Mouse (Mus musculus) hindbrain, embryonic 10.5 days (tissue): Measurements from ENCODE around the gene Ccdc86. TPM values are rescaled to one million over a fixed set of nuclear protein-coding genes. Genes with fewer than 3 reads are reported as not detected.
A peak's percentile ranks its signal among the peaks of the same experiment; 100 is the strongest.

Source experiments
- DNase-seq: peaks from one replicate; pipeline ENCODE4 v3.0.0-alpha.2; 2017; ENCODE audit warnings: low spot score
- H3K27ac ChIP-seq: fragments of 300-500 bp; sonication (generic); 2 replicates; pipeline ENCODE4 v1.5.1; 2016; ENCODE audit warnings: mild to moderate bottlenecking, moderate library complexity
- H3K27me3 ChIP-seq: fragments of 300-500 bp; sonication (generic); 2 replicates; pipeline ENCODE4 v1.6.1; 2016; ENCODE audit warnings: mild to moderate bottlenecking; ENCODE audit not compliant: poor library complexity, insufficient read depth, severe bottlenecking
- H3K36me3 ChIP-seq: fragments of 300-500 bp; sonication (generic); 2 replicates; pipeline ENCODE4 v1.6.1; 2016; ENCODE audit warnings: mild to moderate bottlenecking, moderate library complexity
- H3K4me1 ChIP-seq: fragments of 300-500 bp; sonication (generic); replicated peaks from 2 replicates; pipeline ENCODE4 v1.6.1; 2016; ENCODE audit warnings: mild to moderate bottlenecking
- H3K4me3 ChIP-seq: fragments of 300-500 bp; sonication (generic); 2 replicates; pipeline ENCODE4 v1.5.1; 2016; ENCODE audit warnings: mild to moderate bottlenecking, moderate library complexity
- H3K9me3 ChIP-seq: fragments of 300-500 bp; sonication (generic); 2 replicates; pipeline ENCODE4 v1.6.1; 2016; ENCODE audit warnings: mild to moderate bottlenecking, moderate library complexity
- WGBS: fragments of 180-500 bp; shearing (Covaris S2); methylation state at CpG from one replicate; pipeline ENCODE4 v1.1.7; 2016; 5-methylcytosine and 5-hydroxymethylcytosine counted together
- polyA plus RNA-seq: library from polyadenylated mRNA; unstranded; fragments of >200 nt; fragmentation: Nextera tagmentation; extraction: Ambion mirVana; gene quantifications from 2 replicates; pipeline ENCODE4 v1.2.1, GENCODE M21; 2016

Gene Ccdc86
- 31.7 and 38.5 TPM in 2 replicates for polyA plus RNA-seq

- H3K4me1 ChIP-seq: peaks cover 44% of the 10 kb centered on the region
- H3K27me3 ChIP-seq: no peaks in the 10 kb centered on the region
- under 1% methylated on average over 30 of the region's 30 CpGs for WGBS
- DNase-seq: peak; percentile 98
- peak within 1 kb of the TSS; percentile 98 for H3K4me3 ChIP-seq
- peaks cover 29% of the 10 kb centered on the region for H3K36me3 ChIP-seq
- H3K27ac ChIP-seq: peak within 1 kb of the TSS; percentile 82
- H3K9me3 ChIP-seq: no peaks in the 10 kb centered on the region
Measured at GRCm38 (mm10) chr19:10949112-10949511, at the start of gene Ccdc86. Ccdc86 (minus strand) TSS chr19:10949266.

DNA sequence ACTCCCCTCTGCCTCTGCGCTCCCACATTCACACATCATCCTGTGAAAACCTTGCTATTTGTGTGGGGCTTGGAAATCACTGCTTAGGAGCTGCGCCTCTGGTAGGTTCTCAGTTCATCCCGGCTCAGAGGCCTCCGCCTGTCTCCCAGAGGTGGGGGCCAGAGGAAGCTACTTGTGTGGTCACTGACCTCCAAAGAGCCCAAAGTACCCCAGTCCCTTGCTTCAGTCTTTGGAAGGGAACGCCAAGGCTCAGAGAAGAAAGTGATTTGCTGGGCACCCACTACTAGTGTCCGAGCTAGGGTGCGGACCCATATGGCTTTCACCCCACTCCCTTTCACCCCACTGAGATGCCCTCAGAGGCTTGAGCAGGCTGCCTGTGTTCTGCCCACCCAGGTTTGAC is 44.1 kb upstream of the Ccdc86 start, which contains the start of gene Ms4a15:
TSS of gene Ms4a15 (minus strand) at position 101 of the 400 bp plus-strand sequence.
- Histone ChIP-seq H3K4me1 (no peaks in the 10 kb centered on the region), H3K4me3 (no peak within 1 kb of the TSS), H3K27ac (no peak within 1 kb of the TSS), H3K36me3 (no peaks in the 10 kb centered on the region), H3K9me3 (no peaks in the 10 kb centered on the region), H3K27me3 (no peaks in the 10 kb centered on the region)
- no peak for DNase-seq
- WGBS: 84% methylated on average over 7 of the region's 7 CpGs

DNA sequence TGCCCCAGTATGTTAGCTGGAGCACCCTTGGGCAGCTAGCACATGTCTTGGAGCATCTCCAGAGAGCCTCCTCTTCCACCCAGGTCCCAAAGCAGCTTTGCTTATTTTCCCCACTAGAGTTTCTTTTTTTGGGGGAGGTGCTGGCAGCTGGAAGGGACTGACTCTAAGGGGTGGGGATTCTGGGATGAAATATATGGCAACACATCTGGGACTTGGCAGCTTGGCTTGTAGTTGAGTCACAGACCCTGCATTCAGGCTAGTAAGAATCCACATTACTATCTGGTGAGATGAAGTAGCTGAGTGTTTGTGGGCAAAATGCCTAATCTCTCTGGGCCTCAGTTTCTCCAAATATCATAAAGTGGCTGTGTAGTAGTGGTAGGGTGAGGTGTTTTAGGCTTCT is 42.8 kb upstream of the Ccdc86 start:
- Histone ChIP-seq H3K27ac (no peak overlapping the region), H3K36me3 (no peaks in the 10 kb centered on the region), H3K4me1 (no peaks in the 10 kb centered on the region), H3K4me3 (no peak overlapping the region), H3K27me3 (no peaks in the 10 kb centered on the region), H3K9me3 (no peaks in the 10 kb centered on the region)
- no peak for DNase-seq

DNA sequence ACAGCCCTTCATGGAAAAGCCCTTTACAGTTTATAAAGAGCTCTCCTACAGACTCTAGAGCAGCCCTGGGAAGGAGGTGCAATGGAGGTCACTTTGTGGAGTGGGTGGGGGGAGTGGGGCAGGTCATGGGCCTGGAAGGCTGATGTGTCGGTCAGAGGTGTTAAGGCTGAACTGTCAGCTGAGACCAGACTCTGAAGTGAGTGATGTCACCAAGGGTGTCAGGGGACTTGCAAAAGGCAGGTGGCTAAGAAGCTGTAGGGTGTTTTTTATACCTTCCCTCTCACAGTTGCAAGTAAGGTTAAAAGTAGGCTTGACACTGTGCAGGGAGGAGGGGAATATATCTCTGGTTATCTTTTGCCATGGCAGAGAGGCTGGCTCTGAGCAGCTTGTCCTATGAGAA is 41.7 kb upstream of the Ccdc86 start:
- no peaks in the 10 kb centered on the region for H3K27me3 ChIP-seq
- no peak overlapping the region for H3K4me3 ChIP-seq
- no peak for DNase-seq
- H3K9me3 ChIP-seq: no peaks in the 10 kb centered on the region
- WGBS: 57% methylated on average over 1 of the region's 1 CpGs
- H3K36me3 ChIP-seq: no peaks in the 10 kb centered on the region
- H3K4me1 ChIP-seq: no peaks in the 10 kb centered on the region
- no peak overlapping the region for H3K27ac ChIP-seq

GRCm38 (mm10) chr19:10988563-10988962 is 39.5 kb upstream of the Ccdc86 start:
- Histone ChIP-seq H3K27me3 (no peaks in the 10 kb centered on the region), H3K4me1 (no peaks in the 10 kb centered on the region), H3K9me3 (no peaks in the 10 kb centered on the region), H3K4me3 (no peak overlapping the region), H3K36me3 (no peaks in the 10 kb centered on the region), H3K27ac (no peak overlapping the region)
- WGBS: 85% methylated on average over 1 of the region's 1 CpGs
- DNase-seq: no peak

- 90% methylated on average over 4 of the region's 4 CpGs for WGBS
- no peak overlapping the region for H3K27ac ChIP-seq
- DNase-seq: no peak
- H3K4me1 ChIP-seq: peaks cover 5% of the 10 kb centered on the region; the same call in 1 of the 2 replicates
- no peaks in the 10 kb centered on the region for H3K27me3 ChIP-seq
- H3K9me3 ChIP-seq: no peaks in the 10 kb centered on the region
- no peak overlapping the region for H3K4me3 ChIP-seq
- H3K36me3 ChIP-seq: no peaks in the 10 kb centered on the region
Measured at GRCm38 (mm10) chr19:10985889-10986288, 36.8 kb upstream of the Ccdc86 start.

DNA sequence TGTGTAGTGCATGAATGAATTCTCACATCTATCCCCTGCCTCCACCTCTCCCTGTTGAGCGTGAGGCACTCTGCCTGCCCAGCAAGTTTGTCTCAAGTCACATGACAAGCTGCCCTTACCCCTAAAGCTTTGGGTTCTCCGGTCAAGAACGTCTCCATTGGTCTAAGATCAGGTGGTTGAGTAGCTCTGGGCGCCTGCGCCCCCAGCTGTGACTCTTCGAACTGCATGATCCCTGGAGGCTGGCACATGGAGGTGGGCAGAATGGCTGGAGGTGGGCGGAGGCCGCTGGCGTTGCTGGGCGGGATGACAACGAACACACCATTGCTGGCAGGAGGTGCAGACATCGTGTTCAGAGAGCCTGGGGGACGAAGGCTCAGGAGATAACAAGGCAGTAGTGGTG is 35.5 kb upstream of the Ccdc86 start:
- no peaks in the 10 kb centered on the region for H3K36me3 ChIP-seq
- no peak overlapping the region for H3K4me3 ChIP-seq
- H3K27ac ChIP-seq: no peak overlapping the region
- no peaks in the 10 kb centered on the region for H3K9me3 ChIP-seq
- H3K4me1 ChIP-seq: peaks cover 10% of the 10 kb centered on the region; the same call in 1 of the 2 replicates
- 76% methylated on average over 13 of the region's 13 CpGs for WGBS
- no peak for DNase-seq
- no peaks in the 10 kb centered on the region for H3K27me3 ChIP-seq

DNA sequence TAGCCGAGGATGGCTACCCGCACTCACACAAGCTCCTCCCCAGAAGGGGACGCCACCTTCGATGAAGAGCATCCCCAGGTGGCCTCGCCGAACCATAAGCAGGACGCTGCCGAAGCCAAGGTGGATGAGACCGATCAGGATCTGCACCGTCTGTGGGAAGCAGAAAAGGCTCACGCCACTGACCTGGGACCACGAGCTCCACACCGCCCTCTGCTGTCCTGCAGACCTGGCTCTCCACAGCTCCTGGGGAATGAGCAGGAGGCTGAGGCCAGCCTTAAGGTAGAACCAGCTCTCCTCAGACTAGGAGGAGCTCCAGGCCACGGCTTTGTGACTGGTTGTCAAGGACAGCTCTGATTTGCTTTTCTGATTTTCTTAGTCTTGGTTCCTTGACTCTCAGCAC is 34.1 kb upstream of the Ccdc86 start:
- peak; percentile 45 for DNase-seq
- Histone ChIP-seq H3K9me3 (no peaks in the 10 kb centered on the region), H3K4me3 (peak overlapping the region; percentile 30), H3K27ac (no peak overlapping the region), H3K27me3 (no peaks in the 10 kb centered on the region), H3K4me1 (peaks cover 12% of the 10 kb centered on the region; the same call in 1 of the 2 replicates), H3K36me3 (no peaks in the 10 kb centered on the region)
- 26% methylated on average over 14 of the region's 14 CpGs for WGBS

DNA sequence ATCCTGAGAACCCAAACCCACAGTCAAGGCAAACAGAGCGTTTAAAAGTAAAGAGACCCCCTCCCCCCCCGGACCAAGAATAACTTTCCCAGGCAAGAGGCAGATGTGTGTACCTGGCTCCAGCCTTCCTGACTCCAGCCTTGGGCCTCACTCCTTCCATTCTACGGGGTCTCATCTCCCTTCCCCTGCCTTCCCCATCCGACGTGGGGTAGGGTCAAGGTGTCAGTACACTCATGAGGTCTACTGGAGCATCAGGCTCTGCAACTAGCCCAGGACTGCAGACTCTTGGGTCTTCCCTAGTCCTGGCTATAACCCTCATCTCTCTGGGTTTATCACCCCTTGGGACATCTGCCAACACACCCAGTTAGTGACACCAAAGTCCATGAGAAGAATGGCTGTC is 31.1 kb upstream of the Ccdc86 start:
- Histone ChIP-seq H3K4me3 (no peak overlapping the region), H3K4me1 (peaks cover 12% of the 10 kb centered on the region; the same call in 1 of the 2 replicates), H3K27me3 (no peaks in the 10 kb centered on the region), H3K27ac (no peak overlapping the region), H3K9me3 (no peaks in the 10 kb centered on the region), H3K36me3 (no peaks in the 10 kb centered on the region)
- WGBS: 84% methylated on average over 5 of the region's 5 CpGs
- DNase-seq: no peak

GRCm38 (mm10) chr19:10979184-10980168 is 30.4 kb upstream of the Ccdc86 start:
- Histone ChIP-seq H3K4me3 (no peak overlapping the region), H3K9me3 (no peaks in the 10 kb centered on the region), H3K36me3 (no peaks in the 10 kb centered on the region), H3K4me1 (peaks cover 12% of the 10 kb centered on the region; the same call in 1 of the 2 replicates), H3K27me3 (no peaks in the 10 kb centered on the region), H3K27ac (peak overlapping the region; percentile 25; the same call in 1 of the 2 replicates)
- DNase-seq: peak; percentile 77
- 13% methylated on average over 18 of the region's 18 CpGs for WGBS

DNA sequence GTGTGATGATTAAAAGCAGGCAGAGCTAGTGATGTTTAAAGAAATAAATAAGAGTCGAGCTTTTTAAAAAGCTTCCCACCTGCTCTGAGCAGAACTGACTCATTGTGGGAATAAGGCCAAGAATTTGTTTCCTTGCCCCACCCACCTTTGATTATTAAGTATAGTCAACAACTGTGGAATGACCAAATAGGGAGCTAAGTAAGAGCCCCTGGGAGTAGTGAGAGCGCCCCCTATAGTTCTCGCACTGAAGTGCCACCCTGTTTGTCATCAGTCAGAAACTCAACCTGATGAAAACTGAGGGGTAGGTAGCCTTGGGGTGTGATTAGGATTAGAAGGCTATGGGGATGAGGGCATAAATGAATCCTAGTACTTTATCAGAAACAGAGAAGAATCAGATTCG is 27.3 kb upstream of the Ccdc86 start:
- 54% methylated on average over 4 of the region's 4 CpGs for WGBS
- H3K4me1 ChIP-seq: peaks cover 7% of the 10 kb centered on the region; the same call in 1 of the 2 replicates
- H3K27me3 ChIP-seq: no peaks in the 10 kb centered on the region
- H3K27ac ChIP-seq: no peak overlapping the region
- DNase-seq: no peak
- no peaks in the 10 kb centered on the region for H3K36me3 ChIP-seq
- no peak overlapping the region for H3K4me3 ChIP-seq
- H3K9me3 ChIP-seq: peaks cover 6% of the 10 kb centered on the region; the same call in 1 of the 2 replicates

- H3K4me3 ChIP-seq: no peak overlapping the region
- H3K4me1 ChIP-seq: peaks cover 7% of the 10 kb centered on the region; the same call in 1 of the 2 replicates
- H3K9me3 ChIP-seq: peaks cover 12% of the 10 kb centered on the region; the same call in 1 of the 2 replicates
- H3K27me3 ChIP-seq: no peaks in the 10 kb centered on the region
- no peaks in the 10 kb centered on the region for H3K36me3 ChIP-seq
- WGBS: 83% methylated on average over 2 of the region's 2 CpGs
- DNase-seq: no peak
- no peak overlapping the region for H3K27ac ChIP-seq
Measured at GRCm38 (mm10) chr19:10975187-10975586, 26.1 kb upstream of the Ccdc86 start.

DNA sequence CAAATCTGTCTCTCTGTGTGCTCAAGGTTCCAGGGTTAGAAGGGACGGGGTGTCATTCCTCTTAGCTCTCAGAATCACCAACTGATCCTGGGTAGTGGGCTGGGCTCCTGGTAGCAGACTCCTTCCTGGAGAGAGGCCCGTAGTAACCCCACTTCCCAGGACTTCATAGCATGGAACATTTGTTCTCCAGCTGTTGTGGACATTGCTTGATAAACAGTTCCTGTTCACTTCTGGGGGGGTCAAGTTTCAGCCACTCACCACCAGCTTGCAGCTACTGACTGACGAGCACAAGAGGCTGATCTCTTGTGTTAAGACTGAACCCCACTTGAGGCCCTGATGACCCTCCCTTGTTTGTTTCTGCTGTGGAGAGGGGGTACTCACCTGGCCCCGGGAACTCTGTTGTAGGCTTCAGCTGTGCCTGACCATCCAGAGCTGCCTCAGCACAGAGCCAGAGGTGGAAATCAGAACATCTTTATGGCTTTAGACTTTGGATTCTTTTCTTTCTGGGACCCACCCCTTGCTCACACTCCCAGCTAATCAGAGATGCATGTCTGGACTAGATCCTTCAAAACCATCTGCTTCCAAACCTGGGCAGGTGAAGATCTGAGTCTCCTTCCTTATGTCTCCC is 25.3 kb upstream of the Ccdc86 start, which contains the start of gene Ms4a10:
TSS of gene Ms4a10 (minus strand) at position 433 of the 628 bp plus-strand sequence.
- H3K27me3 ChIP-seq: no peaks in the 10 kb centered on the region
- 65% methylated on average over 4 of the region's 4 CpGs for WGBS
- H3K27ac ChIP-seq: no peak within 1 kb of the TSS
- H3K4me1 ChIP-seq: 0 out of 2 replicates have a peak, but pooled peaks cover under 1% of the 10 kb centered on the region
- H3K9me3 ChIP-seq: peaks cover 12% of the 10 kb centered on the region; the same call in 1 of the 2 replicates
- H3K36me3 ChIP-seq: no peaks in the 10 kb centered on the region
- no peak for DNase-seq
- H3K4me3 ChIP-seq: no peak within 1 kb of the TSS
